In the genomic region with DNA sequence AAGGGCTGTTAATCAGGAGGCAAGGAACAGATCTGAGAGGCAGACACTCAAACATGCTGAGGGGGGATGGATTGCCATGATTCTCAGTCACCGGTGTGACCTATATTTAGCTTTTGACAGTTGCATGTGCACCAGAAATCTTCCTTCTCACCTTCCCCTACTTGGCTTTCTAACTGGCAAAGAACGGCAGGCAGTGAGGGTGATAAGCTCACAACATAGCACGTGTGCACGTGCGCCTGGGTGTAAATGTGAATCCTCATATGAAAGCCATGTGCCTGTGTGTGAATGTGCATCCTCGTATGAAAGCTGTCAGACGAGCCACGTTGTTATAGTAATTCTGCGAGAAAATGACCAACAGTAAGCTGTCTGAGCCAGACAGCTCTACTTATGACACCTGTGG, we compare ENCODE assay signal across 25 mouse cellular contexts.
A peak's percentile ranks its signal among the peaks of the same experiment; 100 is the strongest.
DNase-seq lines count a peak whose midpoint lies in the region; ATAC-seq and TF ChIP-seq lines count a peak whose summit lies in the region.
"Had no signal": no experiment of that assay in that cellular context is flagged by ENCODE, and none has a peak within 500 bp of the region (broad histone marks: within the 10 kb centered on the region; RNA-seq: fewer than 3 reads in every experiment).

No protein-coding gene starts in this region.

- dilution Hi-C loops in CH12.LX (cut with MboI; ENCODE audit: extremely low pct_ligation_motif_present, extremely low pct_unique_long_range_greater_than_20kb, low sequenced_read_pairs): no loop called here

- TF ChIP-seq RAD21 in CH12.LX (IDR thresholded peaks at IDR 0.05; ENCODE audit: low read depth, low read length): no peak

- in situ Hi-C loops in CH12.LX (cut with MboI; ENCODE audit: low pct_ligation_motif_present, low pct_unique_long_range_greater_than_20kb, low sequenced_read_pairs): no loop called here

- no peak for TF ChIP-seq CTCF in CH12.LX (conservative IDR thresholded peaks at IDR 0.05 in 1 of 2, IDR thresholded peaks at IDR 0.05 in 1 of 2; ENCODE audit: low read depth in 2 of 2, low read length in 2 of 2)
- no peak for TF ChIP-seq CTCF in brain, embryonic 14.5 days (IDR thresholded peaks at IDR 0.05; ENCODE audit: borderline replicate concordance, extremely low read depth, insufficient read depth, insufficient read length)

- H3K4me1 ChIP-seq in CH12.LX (ENCODE audit: control insufficient read depth in 1 of 2, insufficient read depth in 2 of 2): no peaks in the 10 kb centered on the region
- H3K4me1 ChIP-seq: heart, embryonic 15.5 days; hindbrain, embryonic 13.5 days; liver, embryonic 12.5 days; neural tube, embryonic 13.5 days had no signal

- ATAC-seq in frontal cortex, adult (ENCODE audit: low TSS enrichment): peak; percentile 64
- ATAC-seq: liver, embryonic 12.5 days; midbrain, embryonic 16.5 days had no signal

- H3K4me3 ChIP-seq in CH12.LX (replicated peaks in 1 of 3; ENCODE audit: low read depth in 2 of 3, low read length in 2 of 3, poor library complexity in 1 of 3): no peak overlapping the region
- H3K4me3 ChIP-seq: heart, embryonic 15.5 days; hindbrain, embryonic 13.5 days; limb, embryonic 13.5 days; liver, embryonic 12.5 days; megakaryocyte, embryonic 14.5 days; myocyte; neural tube, embryonic 13.5 days had no signal

- no peaks in the 10 kb centered on the region for H3K36me3 ChIP-seq in CH12.LX (replicated peaks in 1 of 2; ENCODE audit: control insufficient read depth in 1 of 2, insufficient read depth in 1 of 2, low read length in 1 of 2)
- H3K36me3 ChIP-seq: heart, embryonic 15.5 days; hindbrain, embryonic 13.5 days; limb, embryonic 13.5 days; liver, embryonic 12.5 days; neural tube, embryonic 13.5 days had no signal

- H3K79me2 ChIP-seq in CH12.LX (replicated peaks; ENCODE audit: control insufficient read depth, extremely low read depth, insufficient read depth, poor library complexity, severe bottlenecking): no peaks in the 10 kb centered on the region

- TF ChIP-seq POLR2A in CH12.LX (IDR thresholded peaks at IDR 0.05; ENCODE audit: low read depth, low read length): no peak
- no peak for TF ChIP-seq POLR2A in brain, embryonic 14.5 days (IDR thresholded peaks at IDR 0.05; ENCODE audit: borderline replicate concordance, extremely low read depth, insufficient read depth, insufficient read length, poor library complexity, severe bottlenecking)

- H3K27me3 ChIP-seq in CH12.LX (replicated peaks): no peaks in the 10 kb centered on the region
- H3K27me3 ChIP-seq: heart, embryonic 15.5 days; hindbrain, embryonic 13.5 days; limb, embryonic 13.5 days; liver, embryonic 12.5 days; megakaryocyte, embryonic 14.5 days; neural tube, embryonic 13.5 days had no signal

- H3K4me2 ChIP-seq in CH12.LX (ENCODE audit: insufficient read depth, low read depth, poor library complexity, severe bottlenecking): no peak overlapping the region
- H3K4me2 ChIP-seq: heart, embryonic 15.5 days; hindbrain, embryonic 13.5 days; limb, embryonic 13.5 days; liver, embryonic 12.5 days; neural tube, embryonic 13.5 days had no signal

- H3K9ac ChIP-seq in CH12.LX (ENCODE audit: insufficient read depth, low read depth): no peak overlapping the region
- H3K9ac ChIP-seq: heart, embryonic 15.5 days; hindbrain, embryonic 13.5 days; limb, embryonic 13.5 days; liver, embryonic 12.5 days; neural tube, embryonic 13.5 days had no signal

- no peaks in the 10 kb centered on the region for H3K9me3 ChIP-seq in CH12.LX (replicated peaks; ENCODE audit: low read length)
- H3K9me3 ChIP-seq: heart, embryonic 15.5 days; hindbrain, embryonic 13.5 days; limb, embryonic 13.5 days; liver, embryonic 12.5 days; neural tube, embryonic 13.5 days had no signal

- DNase-seq in frontal cortex, postnatal 25 days (ENCODE audit: low spot score in 2 of 2): no peak
- DNase-seq in CH12.LX (ENCODE audit: extremely low read depth): no peak
- peak; percentile 45 for DNase-seq in brain, embryonic 14.5 days (ENCODE audit: low read depth)
- DNase-seq in right cerebral cortex, adult 2 months (ENCODE audit: low spot score in 2 of 2): peak; percentile 22 to 25
- no peak for DNase-seq in cerebellum, postnatal 14 days
- no peak for DNase-seq in cerebellum, postnatal 10 days
- DNase-seq: adrenal gland, adult 2 months; B cell, adult 2 months; cerebellum, adult 2 months; gastrocnemius, postnatal 36 days; heart, postnatal 36 days; kidney, adult 11 months; kidney, postnatal 4 days; lung, adult 18-20 months; lung, postnatal 14 days; spleen, adult 18-20 months had no signal

- no peak overlapping the region for H3K27ac ChIP-seq in CH12.LX (ENCODE audit: insufficient read depth, low read depth)
- H3K27ac ChIP-seq: heart, embryonic 15.5 days; hindbrain, embryonic 13.5 days; limb, embryonic 13.5 days; liver, embryonic 12.5 days; neural tube, embryonic 13.5 days had no signal

- TF ChIP-seq EP300 in CH12.LX (IDR thresholded peaks at IDR 0.05; ENCODE audit: low read length): no peak

TF ChIP-seq in CH12.LX, 34 proteins besides CTCF, POLR2A, EP300 and RAD21:
- TF ChIP-seq BHLHE40 (IDR thresholded peaks at IDR 0.05; ENCODE audit: low read depth, low read length) (0 out of 2 replicates have a peak, but pooled peaks have one; percentile 22), ZMIZ1 (IDR thresholded peaks at IDR 0.05; ENCODE audit: low read depth, low read length) (no peak)

Comparison
In these comparisons a context has a peak if more than half of its experiments do, and no peak if none do; other contexts are left out.
1. DNase-seq: peak in brain, embryonic 14.5 days (single experiment) and right cerebral cortex, adult 2 months (2 of 2); none in frontal cortex, postnatal 25 days (0 of 2), CH12.LX (single experiment), cerebellum, postnatal 14 days (0 of 2) and cerebellum, postnatal 10 days (0 of 2).